Mouse (Mus musculus): ENCODE data around the gene Kcnb1. TPM values are rescaled to one million over a fixed set of nuclear protein-coding genes. Genes with fewer than 3 reads are reported as not detected.
A peak's percentile ranks its signal among the peaks of the same experiment; 100 is the strongest.

Gene Kcnb1
- polyA plus RNA-seq, 1 experiment from 2014 or later = 1.1 TPM

DNA sequence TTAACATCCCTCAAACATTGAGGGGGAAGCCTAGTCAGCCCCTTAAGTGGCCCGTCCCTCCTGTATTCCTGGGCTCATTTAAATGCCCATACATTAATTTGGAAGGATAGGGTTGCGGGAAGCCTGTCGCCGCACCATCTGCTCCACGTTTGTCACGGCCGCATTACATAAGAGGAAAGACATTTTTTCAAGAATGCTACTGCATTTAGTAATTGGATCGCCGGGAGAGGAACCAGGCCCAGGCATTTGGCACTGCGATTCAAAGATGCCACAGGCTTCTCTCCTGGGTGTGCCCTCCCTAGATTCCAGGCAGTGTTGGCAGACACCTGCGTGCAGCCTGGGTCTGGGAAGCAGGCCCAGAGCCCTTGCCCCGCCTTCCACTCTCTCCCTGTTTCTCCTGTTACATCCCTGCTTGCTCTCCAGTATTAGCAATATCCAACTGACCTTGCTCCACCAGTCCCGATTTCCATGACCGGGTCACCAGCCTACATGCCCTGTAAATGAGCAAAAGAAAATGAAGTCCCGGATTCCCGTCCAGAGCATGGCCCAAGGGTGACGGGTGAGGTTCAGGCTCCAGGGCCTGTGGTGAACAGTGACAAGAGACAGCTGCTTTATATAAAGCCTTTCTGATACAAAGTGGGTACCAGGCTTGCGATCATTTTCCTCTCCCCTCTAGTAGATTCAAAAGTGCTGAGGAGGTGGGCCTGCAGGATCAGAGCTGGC, 110.3 kb downstream of the Kcnb1 start:
- no peaks in the 10 kb centered on the region for H3K27me3 ChIP-seq (replicated peaks)
- no peaks in the 10 kb centered on the region for H3K9me3 ChIP-seq
- no peak overlapping the region for H3K9ac ChIP-seq
- WGBS = 52% methylated on average over 18 of the region's 18 CpGs
- no peak overlapping the region for H3K4me2 ChIP-seq (replicated peaks)
- peak; percentile 31 for ATAC-seq
- H3K27ac ChIP-seq = no peak overlapping the region
- peaks cover 15% of the 10 kb centered on the region for H3K4me1 ChIP-seq (replicated peaks)
- H3K36me3 ChIP-seq = no peaks in the 10 kb centered on the region
- no peak overlapping the region for H3K4me3 ChIP-seq (replicated peaks)

GRCm38 (mm10) chr2:167078931-167079495, 110.9 kb downstream of the Kcnb1 start:
- no peak overlapping the region for H3K4me3 ChIP-seq (replicated peaks)
- ATAC-seq = peak; percentile 37
- H3K4me2 ChIP-seq (replicated peaks) = no peak overlapping the region; the same call in 1 of the 2 replicates
- no peaks in the 10 kb centered on the region for H3K9me3 ChIP-seq
- H3K4me1 ChIP-seq (replicated peaks) = peaks cover 15% of the 10 kb centered on the region
- no peak overlapping the region for H3K27ac ChIP-seq
- H3K36me3 ChIP-seq = no peaks in the 10 kb centered on the region
- H3K9ac ChIP-seq = no peak overlapping the region
- 51% methylated on average over 9 of the region's 9 CpGs for WGBS
- no peaks in the 10 kb centered on the region for H3K27me3 ChIP-seq (replicated peaks)

DNA sequence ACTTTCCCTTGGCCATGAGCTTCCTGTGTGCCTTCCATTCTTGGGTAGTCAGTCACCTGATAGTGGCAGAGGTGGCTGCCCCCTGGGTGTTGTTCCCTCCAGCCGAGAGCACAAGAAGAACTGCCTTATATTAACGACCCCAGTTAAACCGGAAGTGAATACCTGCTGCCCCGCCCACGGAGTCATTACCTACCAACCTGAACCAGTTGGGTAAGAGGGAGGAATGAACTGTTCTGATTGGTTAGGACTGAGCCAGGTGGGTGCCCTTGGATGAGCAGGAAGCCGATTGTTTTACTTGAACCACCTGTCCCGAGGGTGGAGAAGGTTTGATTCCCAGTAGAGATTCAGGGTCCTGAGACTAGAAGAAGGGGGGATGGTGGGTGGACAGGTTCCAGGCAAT, 111.5 kb downstream of the Kcnb1 start:
- Histone ChIP-seq H3K9ac (no peak overlapping the region), H3K27me3 (replicated peaks) (no peaks in the 10 kb centered on the region), H3K4me2 (replicated peaks) (no peak overlapping the region; the same call in 1 of the 2 replicates), H3K4me3 (replicated peaks) (no peak overlapping the region), H3K36me3 (no peaks in the 10 kb centered on the region), H3K27ac (no peak overlapping the region), H3K4me1 (replicated peaks) (peaks cover 15% of the 10 kb centered on the region), H3K9me3 (no peaks in the 10 kb centered on the region)
- 33% methylated on average over 7 of the region's 7 CpGs for WGBS
- peak; percentile 48 for ATAC-seq

DNA sequence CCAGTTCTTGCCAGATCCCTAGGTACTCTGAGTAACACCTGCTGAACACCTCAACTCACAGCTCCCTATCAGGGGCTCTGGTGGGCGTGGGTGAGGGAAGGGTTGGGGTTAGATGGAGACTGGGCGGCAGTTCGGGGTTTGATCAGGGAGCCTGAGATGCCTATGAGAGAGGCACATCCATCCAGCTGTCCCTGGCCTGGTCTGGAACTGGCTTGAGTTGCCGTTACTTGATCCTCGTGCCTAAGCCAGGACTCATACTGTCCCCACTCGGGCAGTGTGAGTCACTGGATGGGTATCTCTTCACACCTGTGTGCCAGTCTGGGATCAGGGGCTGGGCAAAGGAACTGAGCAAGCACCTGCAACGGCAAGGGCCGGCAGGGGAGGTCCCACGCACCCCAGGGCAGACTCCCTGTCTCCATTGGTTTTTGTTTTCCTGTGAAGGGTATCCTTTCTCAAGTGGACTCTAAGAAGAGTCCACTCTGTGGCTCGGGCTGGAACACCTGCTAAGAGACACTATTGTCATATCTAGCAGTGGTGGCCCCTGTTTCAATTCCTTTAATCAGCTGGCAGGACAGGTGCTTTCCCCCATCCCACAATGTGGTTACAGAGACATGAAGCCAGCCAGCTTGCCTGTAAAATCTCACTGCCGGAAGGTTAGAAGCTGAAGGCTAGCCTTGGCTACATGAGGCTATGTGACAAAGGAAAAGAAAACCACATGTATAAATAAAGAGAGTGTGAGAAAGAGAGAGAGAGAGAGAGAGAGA, 112.6 kb downstream of the Kcnb1 start:
- no peaks in the 10 kb centered on the region for H3K9me3 ChIP-seq
- no peak overlapping the region for H3K4me2 ChIP-seq (replicated peaks)
- no peaks in the 10 kb centered on the region for H3K27me3 ChIP-seq (replicated peaks)
- H3K27ac ChIP-seq = no peak overlapping the region
- ATAC-seq = no peak
- H3K36me3 ChIP-seq = no peaks in the 10 kb centered on the region
- peaks cover 15% of the 10 kb centered on the region for H3K4me1 ChIP-seq (replicated peaks)
- H3K9ac ChIP-seq = no peak overlapping the region
- WGBS = 84% methylated on average over 11 of the region's 11 CpGs
- H3K4me3 ChIP-seq (replicated peaks) = no peak overlapping the region

GRCm38 (mm10) chr2:167076759-167077158, 113.2 kb downstream of the Kcnb1 start:
- Histone ChIP-seq H3K4me2 (replicated peaks) (no peak overlapping the region), H3K9ac (no peak overlapping the region), H3K9me3 (no peaks in the 10 kb centered on the region), H3K36me3 (no peaks in the 10 kb centered on the region), H3K4me1 (replicated peaks) (peaks cover 14% of the 10 kb centered on the region), H3K4me3 (replicated peaks) (no peak overlapping the region), H3K27ac (no peak overlapping the region), H3K27me3 (replicated peaks) (no peaks in the 10 kb centered on the region)
- WGBS = 78% methylated on average over 2 of the region's 2 CpGs
- ATAC-seq = no peak

DNA sequence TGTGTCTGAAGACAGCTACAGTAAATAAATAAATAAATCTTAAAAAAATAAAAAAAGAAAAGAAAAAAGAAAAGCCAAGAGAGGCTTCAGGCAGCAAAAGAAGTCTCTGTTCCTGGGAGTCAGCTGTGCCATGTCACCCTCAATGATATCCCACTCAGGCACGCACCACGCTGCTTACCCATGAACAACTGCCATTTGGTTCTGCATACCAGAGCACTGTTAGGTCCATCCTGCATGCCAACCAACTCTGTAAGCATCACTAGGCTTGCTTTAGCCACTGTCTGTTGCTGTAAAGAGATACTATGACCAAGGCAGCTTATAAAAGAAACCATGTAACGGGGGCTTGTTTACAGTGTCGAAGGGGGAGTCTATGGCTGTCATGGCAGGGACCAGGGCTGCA, 113.6 kb downstream of the Kcnb1 start:
- Histone ChIP-seq H3K27ac (no peak overlapping the region), H3K27me3 (replicated peaks) (no peaks in the 10 kb centered on the region), H3K4me1 (replicated peaks) (peaks cover 10% of the 10 kb centered on the region), H3K36me3 (no peaks in the 10 kb centered on the region), H3K9me3 (no peaks in the 10 kb centered on the region), H3K4me3 (replicated peaks) (no peak overlapping the region), H3K4me2 (replicated peaks) (no peak overlapping the region), H3K9ac (no peak overlapping the region)
- 94% methylated on average over 4 of the region's 4 CpGs for WGBS
- no peak for ATAC-seq

DNA sequence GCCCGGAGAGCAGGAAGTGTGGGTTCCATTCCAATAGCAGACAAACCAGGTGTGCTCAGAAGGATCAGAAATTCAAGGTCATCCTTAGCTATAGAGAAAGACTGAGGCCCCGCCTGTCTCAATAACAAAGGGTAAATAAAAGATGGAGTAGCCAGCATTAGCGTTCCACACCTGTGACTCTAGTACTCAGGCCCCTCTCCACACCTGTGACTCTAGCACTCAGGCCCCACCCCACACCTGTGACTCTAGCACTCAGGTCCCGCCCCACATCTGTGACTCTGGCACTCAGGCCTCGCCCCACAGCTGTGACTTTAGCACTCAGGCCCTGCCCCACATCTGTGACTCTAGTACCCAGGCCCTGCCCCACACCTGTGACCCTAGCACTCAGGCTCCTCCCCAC, 115.4 kb downstream of the Kcnb1 start:
- Histone ChIP-seq H3K27me3 (replicated peaks) (no peaks in the 10 kb centered on the region), H3K27ac (no peak overlapping the region), H3K9me3 (no peaks in the 10 kb centered on the region), H3K9ac (no peak overlapping the region), H3K36me3 (no peaks in the 10 kb centered on the region), H3K4me1 (replicated peaks) (peaks cover 8% of the 10 kb centered on the region), H3K4me2 (replicated peaks) (no peak overlapping the region), H3K4me3 (replicated peaks) (no peak overlapping the region)
- no peak for ATAC-seq
- 86% methylated on average over 5 of the region's 5 CpGs for WGBS

DNA sequence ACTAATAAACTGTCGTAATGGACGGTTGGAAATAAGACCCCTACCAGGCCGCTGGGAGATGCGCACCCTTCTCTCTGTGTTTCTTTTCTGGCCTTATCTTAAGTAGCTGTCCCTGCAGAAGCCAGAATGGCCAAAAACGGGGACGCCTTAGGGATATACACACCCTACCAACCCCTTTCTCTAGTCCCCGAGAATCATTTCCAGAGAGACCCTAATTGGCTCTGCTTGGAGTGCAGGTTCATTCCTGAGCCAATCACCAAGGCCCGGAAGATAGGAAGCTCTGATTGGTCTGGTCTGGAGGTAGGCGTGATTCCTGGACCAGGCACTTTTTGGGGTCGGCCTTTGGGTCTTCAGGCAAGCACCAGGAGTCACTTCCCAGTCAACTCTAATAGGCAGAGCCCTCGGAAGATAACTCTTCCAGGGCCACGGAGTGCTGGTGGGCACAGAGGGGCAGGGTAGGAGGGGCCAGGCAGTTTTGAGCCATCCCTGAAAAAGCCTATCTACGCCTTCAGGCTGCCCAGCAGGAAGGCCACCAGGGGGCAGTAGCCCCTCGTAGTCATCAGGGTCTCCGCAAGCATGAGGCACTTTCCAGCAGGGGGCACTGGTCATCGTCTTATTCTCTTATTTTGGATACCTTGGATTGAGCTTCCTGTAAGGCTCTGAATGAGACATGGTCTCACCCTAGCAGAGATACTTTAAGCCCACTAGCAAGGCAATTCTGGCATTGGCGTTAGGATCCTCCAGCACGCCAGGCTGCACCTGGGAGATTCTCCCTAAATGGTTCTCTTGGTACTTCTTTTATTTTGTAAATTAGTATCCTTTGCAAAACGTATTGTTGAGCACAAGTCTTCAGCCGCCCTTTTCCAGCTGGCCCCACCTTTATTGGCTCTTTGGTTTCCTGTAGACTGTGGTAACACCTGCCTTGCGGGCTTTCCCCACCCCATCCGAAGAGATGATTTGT, 118.0 kb downstream of the Kcnb1 start:
- Histone ChIP-seq H3K9ac (peak overlapping the region; percentile 44), H3K4me2 (replicated peaks) (peak overlapping the region; percentile 74), H3K27me3 (replicated peaks) (no peaks in the 10 kb centered on the region), H3K4me1 (replicated peaks) (0 out of 2 replicates have a peak, but pooled peaks cover 3% of the 10 kb centered on the region), H3K27ac (peak overlapping the region; percentile 54; the same call in 1 of the 2 replicates), H3K4me3 (replicated peaks) (peak overlapping the region; percentile 45), H3K9me3 (no peaks in the 10 kb centered on the region), H3K36me3 (no peaks in the 10 kb centered on the region)
- 6% methylated on average over 22 of the region's 22 CpGs for WGBS
- peak; percentile 95 for ATAC-seq

DNA sequence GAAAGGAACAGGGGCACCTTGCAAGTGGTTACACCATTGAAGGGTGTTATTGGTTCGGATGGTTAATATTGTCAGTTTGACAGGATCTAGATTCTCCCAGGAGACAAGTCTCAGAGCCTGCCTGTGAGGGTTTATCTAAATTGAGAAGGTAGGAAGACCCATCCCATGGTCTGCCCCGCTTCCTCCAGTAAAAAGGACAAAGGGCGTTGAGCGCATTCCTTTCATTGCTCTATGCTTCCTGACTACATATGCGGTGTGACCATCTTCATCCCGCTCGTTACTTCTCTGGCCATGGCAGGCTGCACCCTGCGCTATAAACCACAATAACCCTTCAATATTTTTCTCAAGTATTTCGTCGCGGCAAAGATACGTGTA, 118.7 kb downstream of the Kcnb1 start:
- H3K27ac ChIP-seq = peak overlapping the region; percentile 54; the same call in 1 of the 2 replicates
- 0 out of 2 replicates have a peak, but pooled peaks cover 3% of the 10 kb centered on the region for H3K4me1 ChIP-seq (replicated peaks)
- H3K9me3 ChIP-seq = no peaks in the 10 kb centered on the region
- no peaks in the 10 kb centered on the region for H3K27me3 ChIP-seq (replicated peaks)
- no peak for ATAC-seq
- WGBS = 17% methylated on average over 12 of the region's 12 CpGs
- H3K4me2 ChIP-seq (replicated peaks) = peak overlapping the region; percentile 74
- H3K9ac ChIP-seq = peak overlapping the region; percentile 44
- H3K4me3 ChIP-seq (replicated peaks) = peak overlapping the region; percentile 45
- H3K36me3 ChIP-seq = no peaks in the 10 kb centered on the region

DNA sequence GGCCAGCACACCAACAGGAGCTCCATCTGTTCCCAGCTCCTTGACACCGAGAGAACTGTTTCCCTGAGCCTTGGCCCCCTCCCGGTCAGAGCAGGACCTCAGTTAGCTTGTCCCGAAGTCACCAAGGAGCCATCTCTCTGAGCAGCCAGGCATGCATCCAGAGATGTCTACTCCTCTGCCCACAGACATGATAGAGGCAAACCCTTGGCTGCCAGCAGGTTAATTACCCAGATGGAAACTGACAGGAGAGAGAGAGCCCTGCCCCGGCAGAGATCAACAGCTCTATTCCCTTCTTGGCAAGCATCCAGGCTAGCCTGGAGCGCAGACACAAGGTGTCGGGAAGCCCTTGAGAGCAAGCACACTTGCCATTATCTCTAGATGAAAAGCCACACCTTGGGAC, 119.6 kb downstream of the Kcnb1 start:
- peaks cover 7% of the 10 kb centered on the region; the same call in 1 of the 2 replicates for H3K4me1 ChIP-seq (replicated peaks)
- no peak overlapping the region for H3K4me2 ChIP-seq (replicated peaks)
- H3K36me3 ChIP-seq = peaks cover 8% of the 10 kb centered on the region; the same call in 1 of the 2 replicates
- H3K27me3 ChIP-seq (replicated peaks) = no peaks in the 10 kb centered on the region
- no peak overlapping the region for H3K27ac ChIP-seq
- H3K9ac ChIP-seq = no peak overlapping the region
- ATAC-seq = no peak
- WGBS = 55% methylated on average over 6 of the region's 6 CpGs
- no peak overlapping the region for H3K4me3 ChIP-seq (replicated peaks)
- no peaks in the 10 kb centered on the region for H3K9me3 ChIP-seq

DNA sequence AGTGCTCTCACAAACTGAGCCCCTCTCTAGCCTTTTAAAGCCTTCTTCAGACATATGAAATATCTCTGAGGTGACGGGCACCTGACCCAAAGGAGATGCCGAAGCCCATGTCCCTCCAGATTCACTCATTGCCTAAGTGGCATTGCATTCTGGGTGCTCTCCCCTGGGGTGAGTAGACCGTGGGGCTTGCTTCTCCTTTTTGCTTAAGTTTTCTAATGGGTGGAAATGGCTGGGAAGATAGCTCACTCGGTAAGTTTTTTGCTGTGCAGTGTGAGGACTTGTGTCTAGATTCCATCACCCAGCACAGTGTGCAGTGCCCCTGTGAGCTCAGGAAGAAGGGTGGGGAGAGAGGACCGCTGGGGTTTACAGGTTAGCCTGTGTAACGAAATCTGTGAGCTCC, 122.4 kb downstream of the Kcnb1 start:
- Histone ChIP-seq H3K36me3 (peaks cover 16% of the 10 kb centered on the region; the same call in 1 of the 2 replicates), H3K27me3 (replicated peaks) (no peaks in the 10 kb centered on the region), H3K9ac (no peak overlapping the region), H3K4me1 (replicated peaks) (peaks cover 15% of the 10 kb centered on the region), H3K9me3 (no peaks in the 10 kb centered on the region), H3K27ac (no peak overlapping the region), H3K4me2 (replicated peaks) (no peak overlapping the region), H3K4me3 (replicated peaks) (no peak overlapping the region)
- WGBS = 32% methylated on average over 6 of the region's 6 CpGs
- no peak for ATAC-seq
